Mouse (Mus musculus) heart, adult 18-20 months (tissue): ENCODE data around the gene Slc6a11. TPM values are rescaled to one million over a fixed set of nuclear protein-coding genes. Genes with fewer than 3 reads are reported as not detected.

ENCODE experiments used
- DNase-seq, 2 experiments: peaks; one replicate each; pipeline ENCODE4 v3.0.0; 2021 to 2022; ENCODE audit warnings: mixed read lengths in 1 of 2
- long read RNA-seq, 2 experiments: library from polyadenylated mRNA; stranded (forward); transcript quantifications; one replicate each; pipeline ENCODE4 v2.0.0; 2021
- total RNA-seq, 2 experiments: library from RNA; stranded (reverse); gene quantifications; 2 replicates each; pipeline ENCODE4 v1.2.3; 2021

The Slc6a11 gene
- not detected for total RNA-seq
- long read RNA-seq, experiment 1 = 0 reads
- long read RNA-seq, experiment 2 = 0 reads

DNA sequence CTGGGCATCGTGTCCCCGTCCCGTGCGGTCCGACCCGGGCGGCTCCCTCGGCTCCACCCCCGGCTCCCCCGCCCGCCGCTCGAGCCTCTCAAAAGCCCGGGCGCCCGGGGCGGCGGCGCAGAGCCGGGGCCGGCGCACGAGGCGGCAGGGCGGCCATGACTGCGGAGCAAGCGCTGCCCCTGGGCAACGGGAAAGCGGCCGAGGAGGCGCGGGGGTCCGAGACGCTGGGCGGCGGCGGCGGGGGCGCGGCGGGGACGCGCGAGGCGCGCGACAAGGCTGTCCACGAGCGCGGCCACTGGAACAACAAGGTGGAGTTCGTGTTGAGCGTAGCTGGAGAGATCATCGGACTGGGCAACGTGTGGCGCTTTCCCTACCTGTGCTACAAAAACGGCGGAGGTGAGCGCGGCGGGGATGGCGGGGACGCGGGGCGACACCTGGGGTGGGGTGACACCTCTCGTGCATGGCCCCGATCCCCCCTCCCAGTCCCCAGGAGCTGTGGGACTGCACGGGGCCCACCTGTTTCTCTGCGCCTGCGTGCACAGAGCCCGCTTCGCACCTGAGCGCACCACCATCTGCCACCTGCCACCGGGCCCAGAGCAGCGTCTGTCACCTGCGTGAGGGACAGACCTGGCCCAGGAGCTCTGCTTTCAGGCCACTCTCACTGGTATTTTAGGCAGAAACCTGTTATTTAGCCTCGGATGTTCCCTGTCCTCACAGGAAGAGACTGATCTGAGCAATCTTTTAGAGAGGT lies at the start of gene Slc6a11:
Gene Slc6a11 (plus strand): TSS at position 120 of the 751 bp plus-strand sequence.
- DNase-seq = no peak

DNA sequence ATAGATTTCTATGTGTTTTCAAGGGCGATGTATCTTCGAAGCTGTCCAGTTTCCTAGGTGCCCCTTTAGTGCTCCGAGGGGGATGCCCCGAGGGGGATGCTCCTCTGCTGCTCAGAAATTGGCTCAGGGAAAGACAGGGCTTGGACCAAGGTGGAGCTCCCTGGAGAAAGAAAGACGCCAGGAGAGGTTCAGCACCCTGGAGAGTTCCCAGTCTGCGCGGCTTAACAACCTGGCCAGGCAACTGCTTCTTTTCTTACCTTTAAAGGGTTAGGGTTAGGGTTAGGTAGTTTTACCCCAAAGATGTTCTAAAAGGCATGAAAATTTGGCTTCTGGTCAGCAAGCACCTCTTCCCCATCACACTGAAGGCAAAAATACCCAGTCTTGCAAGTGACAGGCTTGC lies 43.9 kb upstream of the Slc6a11 start:
- DNase-seq = peak in 1 of 2 experiments; percentile 38

DNA sequence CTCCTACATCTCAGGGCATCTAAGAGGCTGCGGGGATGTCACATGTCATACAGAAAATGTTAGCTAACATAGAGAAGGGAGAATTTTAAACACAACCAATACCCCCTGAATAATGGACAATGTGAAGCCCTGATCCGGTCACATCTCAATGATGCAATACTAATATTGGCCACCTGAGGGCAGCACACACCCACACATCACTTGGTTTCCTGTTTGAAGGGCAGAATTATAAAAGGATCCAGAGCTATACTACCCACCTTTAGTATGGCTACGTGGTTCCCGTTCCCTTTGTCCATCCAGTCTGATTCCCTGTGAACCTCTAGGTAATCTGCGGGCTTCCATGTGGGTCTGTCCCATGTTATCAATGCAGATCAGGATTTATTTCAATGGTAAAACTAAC lies 41.4 kb upstream of the Slc6a11 start:
- peak; percentile 34 to 83 for DNase-seq

DNA sequence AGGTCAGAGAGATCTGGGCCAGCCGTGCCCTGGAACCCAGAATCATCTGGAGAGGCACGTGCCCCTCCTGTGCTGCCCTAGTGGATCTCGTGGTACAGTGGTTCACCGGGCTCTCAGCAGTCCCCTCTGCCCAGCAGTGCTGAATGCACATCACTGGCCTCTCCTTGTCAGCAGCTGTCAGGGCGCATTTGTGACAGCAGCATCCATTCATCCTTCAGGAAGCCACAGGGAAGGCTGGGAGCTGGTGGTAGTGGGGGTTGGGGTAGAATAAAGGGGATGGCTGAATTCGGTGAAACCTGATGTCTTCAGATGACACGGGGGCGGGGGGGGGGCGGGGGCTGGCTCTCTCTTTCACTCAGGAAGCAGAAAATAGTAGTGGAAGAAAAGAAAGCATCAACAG lies 38.8 kb upstream of the Slc6a11 start:
- DNase-seq = no peak

DNA sequence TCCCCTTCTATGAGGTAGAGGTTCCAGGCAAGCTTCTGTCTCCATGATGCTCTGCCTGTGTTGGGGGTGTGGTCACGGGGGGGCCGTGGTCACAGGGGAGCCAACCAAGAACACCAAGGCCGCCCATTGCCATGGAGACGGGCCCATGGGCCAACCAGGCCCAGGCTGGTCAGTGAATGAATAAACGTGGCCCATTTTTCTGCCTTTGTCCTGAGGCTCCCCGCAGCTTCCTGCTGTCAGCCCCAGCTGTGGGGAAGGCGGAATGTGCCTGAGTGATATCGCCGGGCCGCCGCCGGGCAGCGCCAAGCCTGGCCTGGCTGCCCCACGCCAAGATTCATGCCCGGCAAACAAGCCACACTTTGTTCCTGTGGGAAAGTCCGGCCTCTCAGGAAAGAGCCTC lies 36.8 kb upstream of the Slc6a11 start:
- no peak for DNase-seq

DNA sequence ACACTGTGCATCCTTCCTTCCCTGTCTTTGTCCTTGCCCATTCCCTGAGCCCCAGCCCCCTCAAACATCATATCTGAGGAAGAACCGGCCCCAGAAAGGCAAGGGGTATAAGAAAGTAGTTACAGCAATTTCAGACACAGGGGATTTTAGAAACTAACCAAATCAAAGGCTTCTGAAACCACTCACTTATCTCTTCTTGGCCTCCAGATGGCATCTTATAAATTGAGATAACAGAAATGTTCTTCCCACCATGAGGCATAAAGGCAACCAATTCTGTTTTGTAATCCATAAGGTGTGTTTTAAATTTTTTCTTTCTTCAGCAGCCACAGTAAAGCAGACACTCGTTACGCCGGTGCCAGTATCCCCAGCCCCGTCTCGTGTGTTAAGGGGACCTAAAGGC lies 34.5 kb upstream of the Slc6a11 start:
- no peak for DNase-seq

DNA sequence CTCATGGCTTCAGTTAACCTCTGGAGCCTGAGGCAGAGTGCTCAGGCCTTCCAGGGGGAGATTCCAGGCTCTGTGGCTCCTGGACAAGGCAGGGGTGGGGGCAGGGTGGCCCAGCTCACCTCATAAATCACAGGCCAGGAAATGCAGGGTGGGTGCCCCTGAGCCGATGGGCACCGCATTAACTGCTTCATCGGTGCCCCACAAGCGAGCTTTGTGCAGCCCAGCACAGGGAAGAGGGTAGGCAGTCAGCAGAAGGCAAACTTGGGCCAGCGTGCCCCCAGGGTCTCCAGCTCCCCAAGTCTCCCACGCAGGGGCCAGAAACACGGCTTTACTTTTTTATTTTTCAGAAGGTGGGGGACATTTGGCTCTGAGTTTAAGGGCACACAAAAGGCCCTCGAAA lies 29.1 kb upstream of the Slc6a11 start:
- no peak for DNase-seq

DNA sequence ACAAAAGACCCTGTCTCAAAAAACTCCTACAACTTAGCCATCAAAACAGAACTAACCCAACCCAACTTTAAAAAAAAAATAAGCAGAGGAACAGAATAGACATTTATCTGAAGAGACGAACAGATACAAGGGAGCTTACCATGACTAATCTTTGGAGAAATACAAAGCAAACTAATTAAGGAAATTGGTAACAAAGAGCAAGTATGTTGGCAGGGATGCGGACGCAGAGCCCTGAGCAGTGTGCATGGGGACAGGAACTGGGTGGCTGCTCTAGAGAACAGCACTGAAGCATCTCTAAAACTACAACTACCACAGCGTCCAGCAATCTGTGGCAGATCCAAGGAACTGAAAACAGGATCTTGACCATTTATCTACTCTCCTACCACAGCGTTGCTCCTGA lies 11.5 kb upstream of the Slc6a11 start:
- DNase-seq = no peak

DNA sequence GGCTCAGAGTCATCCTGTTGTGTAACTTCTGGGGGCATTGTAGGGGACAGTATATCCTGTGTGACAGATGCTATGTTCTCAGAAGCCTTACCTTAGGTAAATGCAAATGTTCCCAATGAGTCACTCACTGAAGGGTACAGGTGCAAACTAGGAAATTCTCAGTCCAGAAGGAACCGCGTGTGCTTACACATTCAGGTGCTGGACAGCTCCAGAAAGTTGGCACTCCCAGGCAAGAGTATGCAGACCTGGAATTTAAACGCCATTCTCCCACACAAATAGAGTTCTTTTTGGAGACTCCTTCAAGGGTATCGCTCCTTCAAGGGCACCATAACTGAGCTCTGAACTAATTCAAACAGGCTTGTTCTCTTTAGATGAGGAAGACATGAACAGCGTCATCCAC lies 5.5 kb upstream of the Slc6a11 start:
- DNase-seq = no peak

DNA sequence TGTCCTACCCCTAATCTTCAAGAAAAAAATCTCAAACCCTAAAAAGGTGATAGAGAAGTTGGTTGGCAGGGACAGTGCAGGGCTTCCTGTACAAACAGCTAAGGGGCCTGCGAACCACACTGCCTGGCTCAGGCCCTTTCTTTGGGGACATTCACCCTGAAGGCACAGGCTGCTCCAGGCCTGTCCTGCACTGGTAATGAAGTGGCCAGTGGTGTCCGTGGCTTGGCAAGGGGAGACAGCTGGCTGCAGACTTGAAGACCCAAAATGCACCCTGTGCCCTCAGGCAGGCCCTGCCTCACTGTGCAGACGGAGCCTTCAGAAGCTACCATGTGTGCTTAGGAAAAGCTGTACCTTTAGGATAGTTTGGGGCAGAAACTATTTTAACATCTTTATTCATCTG lies 1.4 kb downstream of the Slc6a11 start:
- DNase-seq = no peak

DNA sequence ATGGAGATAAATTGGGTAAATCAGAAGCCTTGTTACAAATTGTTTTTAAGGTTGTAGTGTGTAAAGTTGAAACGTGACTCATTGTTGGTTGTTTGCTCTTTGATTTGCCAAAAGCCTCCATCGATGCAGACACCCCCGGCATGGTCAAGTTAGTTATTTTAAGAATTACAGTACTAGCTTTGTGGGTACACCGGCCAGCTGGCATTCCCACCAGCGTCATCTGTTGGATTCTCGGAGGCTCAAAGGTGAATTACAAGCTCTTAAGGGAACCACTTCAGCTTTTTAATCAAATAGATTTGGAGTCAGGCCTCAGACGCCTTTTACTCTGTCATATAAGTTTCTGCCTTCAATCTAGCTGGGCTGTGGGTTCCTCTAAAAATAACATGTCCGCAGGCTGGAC lies 1.9 kb downstream of the Slc6a11 start:
- no peak for DNase-seq

DNA sequence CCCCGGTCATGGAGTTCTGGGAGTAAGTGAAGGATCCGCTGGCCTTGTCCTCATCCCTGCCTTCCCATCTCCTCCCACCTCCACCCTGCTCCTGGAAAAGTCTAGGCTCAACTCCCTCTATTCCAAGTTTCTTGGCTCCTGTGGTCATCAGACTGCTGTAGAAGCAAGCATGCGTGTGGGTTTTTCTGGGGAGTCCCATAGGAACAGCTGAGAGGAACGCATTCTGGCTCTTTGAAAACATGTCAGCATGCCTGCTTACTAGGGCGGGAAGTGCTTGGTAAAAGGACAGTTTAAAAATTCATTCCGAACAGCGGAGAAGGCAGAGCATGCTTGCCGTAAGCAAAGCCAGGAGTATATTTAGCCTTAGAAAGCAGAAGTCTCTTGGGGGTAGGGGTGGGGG lies 7.9 kb downstream of the Slc6a11 start:
- DNase-seq = no peak

DNA sequence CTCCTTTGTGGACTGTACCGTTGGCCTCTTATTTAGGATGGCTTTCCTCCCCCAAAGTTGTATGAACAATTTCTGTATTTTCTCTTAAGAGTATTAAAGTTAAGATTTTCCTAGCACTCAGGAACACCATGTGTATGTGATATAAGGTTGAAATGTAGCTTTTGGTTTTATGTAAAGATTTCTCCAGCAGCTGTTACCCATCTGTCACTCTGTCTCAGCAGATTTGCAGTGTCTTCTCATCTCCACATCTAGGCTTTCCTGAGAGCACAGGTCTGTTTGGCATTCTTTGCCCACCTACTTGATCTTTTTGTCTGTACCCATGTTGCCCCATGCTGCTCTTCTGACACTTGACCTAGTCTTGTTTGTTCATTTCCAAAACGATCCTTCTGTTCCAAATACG lies 10.4 kb downstream of the Slc6a11 start:
- no peak for DNase-seq

DNA sequence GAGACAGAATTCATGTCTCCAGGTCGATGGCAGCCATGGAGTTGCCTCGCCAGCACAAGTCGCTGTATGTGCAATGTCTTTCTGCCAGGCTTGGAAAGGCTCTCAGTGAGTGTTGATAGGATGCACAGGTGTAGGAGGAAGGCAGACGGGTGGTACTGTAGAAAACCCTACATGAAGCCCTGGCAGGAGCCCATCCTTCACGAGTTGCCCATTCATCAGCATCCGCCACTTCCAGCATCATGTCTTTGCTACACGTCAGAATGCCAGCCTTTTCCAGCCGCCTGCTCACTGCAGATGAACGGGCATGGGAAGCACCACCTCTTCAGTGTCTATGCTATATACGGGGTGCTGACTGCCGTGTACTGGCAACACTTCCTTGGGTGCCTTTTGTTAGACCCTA lies 11.4 kb downstream of the Slc6a11 start:
- DNase-seq = no peak

DNA sequence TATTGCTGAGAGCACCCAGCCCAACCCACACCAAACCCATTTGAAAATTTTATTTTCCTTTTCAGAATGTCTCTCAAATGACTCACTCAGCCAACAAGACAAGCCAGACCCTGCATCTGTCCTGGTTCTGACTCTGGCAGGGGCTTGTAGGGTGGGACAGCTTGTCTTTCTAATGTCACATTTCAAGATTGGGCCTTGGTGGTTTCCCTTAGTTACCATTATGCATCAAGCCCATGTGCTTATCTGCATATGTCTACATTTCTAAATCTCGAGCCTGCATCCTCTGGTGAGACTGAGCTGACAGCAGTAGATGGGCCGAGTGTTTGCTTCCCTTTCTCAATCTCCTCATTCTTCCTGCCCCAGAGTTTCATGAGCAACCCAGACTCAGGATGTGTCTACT lies 12.5 kb downstream of the Slc6a11 start:
- DNase-seq = no peak

DNA sequence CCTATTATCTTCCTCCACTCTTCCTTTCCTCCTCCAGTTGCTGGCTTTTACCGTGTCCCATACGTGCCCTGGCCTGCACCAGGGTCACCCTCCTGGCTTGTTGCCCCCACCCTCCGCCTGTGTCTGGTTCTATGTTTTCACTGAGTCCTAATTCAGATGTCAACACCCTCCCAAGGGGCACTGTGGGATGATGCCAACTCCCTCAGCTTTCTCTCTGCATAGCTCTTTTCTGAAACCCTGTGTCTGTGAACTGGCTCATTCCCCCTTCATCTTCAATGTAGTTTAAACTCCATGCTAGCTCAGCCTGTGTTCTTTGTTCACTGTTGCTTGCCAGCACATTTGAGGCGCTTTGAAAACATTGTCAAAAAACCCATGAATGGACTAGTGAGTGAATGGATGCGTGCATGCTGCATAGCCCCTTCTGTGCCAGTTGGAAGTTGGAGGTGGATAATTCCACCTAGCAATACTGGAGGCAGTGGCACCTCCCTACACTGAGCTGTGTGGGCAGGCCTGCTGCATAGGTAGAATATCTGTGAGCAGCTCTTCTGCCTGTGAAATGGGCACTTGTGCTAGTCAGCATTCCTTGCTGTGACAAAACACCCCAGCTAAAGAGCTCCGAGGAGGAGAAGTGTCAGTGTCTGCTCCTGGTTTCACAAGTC lies 13.5 kb downstream of the Slc6a11 start:
- no peak for DNase-seq

DNA sequence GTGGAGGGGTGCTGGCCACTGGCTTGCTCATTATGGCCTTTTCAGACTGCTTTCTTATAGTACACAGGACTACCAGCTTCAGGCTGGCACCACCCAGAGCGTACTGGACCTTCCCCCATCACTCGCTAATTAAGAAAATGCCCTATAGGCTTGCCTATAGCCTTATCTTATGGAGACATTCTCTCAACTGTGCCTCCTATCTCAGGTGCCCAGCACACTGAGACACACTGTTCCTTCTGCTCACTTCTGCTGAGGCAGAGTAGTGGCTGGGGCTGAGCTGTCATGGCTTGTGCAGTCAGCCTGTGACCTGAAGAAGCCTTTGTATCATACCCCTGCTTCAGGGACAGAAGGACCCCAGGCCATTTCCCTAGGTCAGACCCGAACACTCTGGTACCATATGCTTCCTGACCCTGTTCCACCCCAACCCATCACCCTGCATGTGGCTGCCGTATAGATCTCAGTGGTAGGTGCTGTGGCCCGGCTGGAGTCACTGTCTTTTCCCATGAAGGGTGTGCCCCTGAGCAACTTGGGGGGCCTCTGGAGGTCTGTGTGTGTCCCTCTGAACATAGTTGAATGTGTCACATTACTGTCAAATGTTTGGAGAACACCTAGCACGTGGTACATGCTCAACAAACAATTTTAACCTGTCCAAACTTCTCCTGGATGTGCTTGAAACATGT lies 14.7 kb downstream of the Slc6a11 start:
- no peak for DNase-seq

DNA sequence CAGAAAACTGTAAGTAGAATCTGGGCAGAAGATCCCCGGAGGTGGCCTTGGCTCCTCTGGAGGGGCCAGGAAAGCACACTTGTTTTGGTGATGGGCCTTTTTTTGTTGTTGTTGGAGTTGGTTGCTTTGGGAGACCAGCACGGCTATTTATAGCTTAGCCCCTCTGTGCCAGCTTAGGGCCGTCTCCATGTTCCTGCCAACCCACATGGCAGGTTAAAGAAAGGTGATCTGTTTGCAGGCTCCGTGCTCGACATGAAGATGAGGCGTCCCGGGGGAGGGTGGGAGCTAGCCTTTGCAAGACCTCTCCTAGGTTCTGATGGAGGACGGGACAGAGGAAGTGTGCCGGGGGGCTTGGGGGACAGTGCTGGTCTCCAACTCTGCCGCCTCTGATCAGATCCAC lies 24.7 kb downstream of the Slc6a11 start:
- peak; percentile 15 to 39 for DNase-seq

DNA sequence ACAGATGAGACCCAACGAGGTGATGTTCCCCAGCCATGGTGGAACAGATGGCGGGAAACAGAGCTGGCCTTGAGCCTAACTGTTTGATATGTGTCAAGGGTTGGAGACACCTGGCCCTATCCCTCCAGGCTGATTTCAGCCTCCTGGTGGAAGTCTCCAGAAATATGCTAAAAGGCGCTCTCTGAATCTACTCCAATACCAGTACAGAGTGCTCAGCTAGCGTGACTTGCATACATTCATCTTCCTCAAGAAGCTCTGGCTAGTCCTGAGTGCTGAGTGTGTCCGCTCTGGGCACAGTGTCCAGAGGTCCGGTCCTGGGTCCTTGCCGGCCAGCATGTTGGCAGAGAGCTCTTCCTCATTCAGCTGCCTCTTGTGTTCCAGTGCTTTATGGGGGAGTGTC lies 27.8 kb downstream of the Slc6a11 start:
- no peak for DNase-seq

DNA sequence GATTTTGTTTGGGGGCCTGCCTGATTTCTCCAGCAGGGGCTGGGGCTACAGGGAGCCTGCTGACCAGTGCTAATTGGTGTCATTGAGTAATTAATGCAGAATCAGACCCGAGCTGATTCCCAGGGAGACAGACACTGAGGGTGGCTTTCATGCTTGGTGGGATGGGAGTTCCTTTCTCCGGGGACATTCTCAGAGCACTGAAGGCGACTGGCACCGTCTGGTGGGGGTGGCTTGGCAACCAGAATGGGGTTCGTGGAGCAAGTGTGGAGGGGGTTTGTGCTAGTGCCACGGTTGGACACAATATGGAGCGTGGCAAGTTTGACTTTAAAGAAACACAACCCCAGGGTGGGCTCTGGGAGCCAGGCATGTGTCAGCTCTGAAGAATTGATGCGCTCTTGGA lies 29.7 kb downstream of the Slc6a11 start:
- no peak for DNase-seq

DNA sequence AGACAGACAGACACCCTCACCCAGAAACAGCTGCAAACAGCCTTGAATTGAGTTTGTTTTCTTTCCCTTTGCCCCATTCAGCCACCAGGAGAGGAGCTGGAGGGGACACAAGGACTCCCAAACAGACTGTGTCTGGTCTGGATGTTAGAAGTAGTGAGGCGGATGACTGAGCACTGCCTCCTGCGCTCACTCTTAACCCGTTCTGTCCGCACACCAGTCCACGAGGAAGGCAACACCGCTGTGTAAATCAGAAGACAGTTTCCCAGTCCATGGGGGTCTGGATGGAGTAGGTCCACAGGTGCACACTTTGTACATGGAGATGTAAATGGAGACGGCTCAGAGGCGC lies 43.0 kb downstream of the Slc6a11 start:
- DNase-seq = no peak

DNA sequence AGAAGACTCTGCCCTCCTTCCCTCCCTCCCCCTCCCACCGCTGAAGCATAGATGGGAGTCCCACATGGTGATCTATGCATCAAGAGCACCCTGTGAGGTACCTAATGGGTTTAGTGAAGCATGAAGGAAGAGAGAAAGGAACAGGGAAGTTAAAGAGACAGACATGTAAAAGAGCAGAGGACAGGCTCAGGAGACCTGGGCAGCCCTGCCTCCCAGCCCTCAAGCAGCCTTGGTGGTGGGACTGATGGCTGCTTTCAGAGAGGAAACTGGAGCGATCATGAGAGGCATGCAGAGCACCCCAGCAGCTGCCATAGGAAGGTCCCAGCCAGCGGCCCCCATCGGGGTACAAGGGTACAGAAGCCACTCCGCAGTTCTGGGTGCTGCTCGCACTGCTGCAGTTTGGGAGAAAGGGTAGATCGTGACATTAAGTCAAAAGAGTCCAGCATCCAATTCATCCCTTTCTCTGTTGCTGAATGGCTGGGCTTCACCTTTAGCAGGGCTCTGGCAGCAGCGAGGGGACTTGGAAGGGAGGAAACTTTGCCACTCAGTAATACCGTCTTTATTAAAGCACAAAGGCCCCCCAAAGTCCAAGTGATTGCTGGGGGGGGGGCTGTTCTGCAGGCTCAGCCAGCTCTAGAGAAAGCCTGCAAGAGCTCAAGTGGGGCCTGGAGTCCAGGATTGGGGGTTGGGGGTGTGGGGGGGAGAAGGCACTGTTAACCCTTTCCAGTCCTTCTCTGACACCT lies 43.5 kb downstream of the Slc6a11 start:
- DNase-seq = no peak

DNA sequence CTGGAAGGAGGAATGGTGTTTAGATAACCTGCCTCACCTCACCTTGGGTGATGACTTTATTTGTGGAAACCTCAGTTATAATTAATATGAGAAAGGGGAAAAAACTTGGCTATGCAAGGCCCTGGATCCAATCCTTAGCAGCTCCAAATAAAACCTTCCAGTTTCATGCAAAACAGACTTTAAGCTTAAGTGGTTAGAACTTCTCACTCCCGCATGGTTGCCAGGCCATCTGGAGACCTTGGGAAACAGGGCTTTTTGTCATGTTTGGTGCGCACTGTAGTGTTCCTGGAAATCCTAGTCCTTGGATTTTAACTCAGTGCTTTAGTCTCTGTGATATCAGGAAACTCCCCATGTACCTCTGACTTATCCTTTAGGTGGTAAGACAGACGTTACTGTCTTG lies 47.1 kb downstream of the Slc6a11 start:
- DNase-seq = no peak
